2 mouse cellular contexts compared by ENCODE assay signal in the genomic region with DNA sequence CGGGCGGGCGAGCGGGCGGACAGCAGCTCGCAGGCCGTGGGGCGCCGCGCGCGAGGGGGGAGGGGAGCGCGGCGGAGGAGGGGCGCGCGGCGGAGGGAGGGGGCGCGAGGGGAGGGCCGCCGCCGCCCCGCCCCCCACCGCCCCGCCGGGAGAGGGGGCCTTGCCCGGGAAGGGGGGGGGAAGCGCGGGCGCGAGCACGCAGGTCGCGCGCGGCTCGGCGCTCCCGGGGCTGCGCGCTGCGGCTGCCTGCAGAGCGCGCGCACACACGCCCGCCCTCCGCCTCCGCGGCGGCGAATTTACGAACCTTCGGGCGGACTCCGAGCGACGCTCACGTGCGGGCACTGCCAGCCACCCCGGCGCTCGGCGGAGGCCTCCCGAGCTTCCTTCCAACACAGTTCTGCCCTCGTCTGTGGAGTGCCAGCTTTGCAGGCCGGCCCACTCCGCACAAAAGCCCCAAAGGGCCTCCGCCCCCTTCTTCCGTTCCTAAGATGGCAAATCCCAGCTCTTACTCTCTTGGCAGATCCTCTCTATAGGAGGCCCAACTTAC.
A peak's percentile ranks its signal among the peaks of the same experiment; 100 is the strongest.
TF ChIP-seq lines count a peak whose summit lies in the region.

No protein-coding gene starts in this region.

TF ChIP-seq in C2C12, 6 proteins besides CTCF, POLR2A, EP300 and RAD21:
- TF ChIP-seq MYOD1 (IDR thresholded peaks at IDR 0.05; ENCODE audit: control insufficient read depth, insufficient read length, low read depth) (no peak), MYOG (IDR thresholded peaks at IDR 0.05; ENCODE audit: control insufficient read depth, extremely low read depth, insufficient read length) (no peak), MAX (IDR thresholded peaks at IDR 0.05) (no peak), CEBPB (IDR thresholded peaks at IDR 0.05; ENCODE audit: low read depth) (no peak), FOSL1 (IDR thresholded peaks at IDR 0.05; ENCODE audit: insufficient read depth, low read length, poor library complexity, severe bottlenecking) (no peak), USF1 (IDR thresholded peaks at IDR 0.05; ENCODE audit: low read depth) (no peak)

TF ChIP-seq in myocyte, 11 proteins besides CTCF, POLR2A, EP300 and RAD21:
- no peak for TF ChIP-seq CEBPB (IDR thresholded peaks at IDR 0.05; ENCODE audit: insufficient read depth, poor library complexity, severe bottlenecking)
- TF ChIP-seq E2F4 (IDR thresholded peaks at IDR 0.05; ENCODE audit: insufficient read depth): no peak
- peak; percentile 51 for TF ChIP-seq POLR2AphosphoS2 (IDR thresholded peaks at IDR 0.05; ENCODE audit: insufficient read length, low read depth)
- peak in 1 of 3 experiments; percentile 41 for TF ChIP-seq MYOG (IDR thresholded peaks at IDR 0.05; ENCODE audit: control insufficient read depth in 1 of 3, insufficient read depth in 1 of 3, insufficient read length in 2 of 3, low read depth in 2 of 3)
- TF ChIP-seq MAX (IDR thresholded peaks at IDR 0.05; ENCODE audit: low read depth): no peak
- TF ChIP-seq MYOD1 (IDR thresholded peaks at IDR 0.05; ENCODE audit: control insufficient read depth in 1 of 3, insufficient read length in 2 of 3, low read depth in 2 of 3): peak in 1 of 3 experiments; percentile 10
- no peak for TF ChIP-seq USF1 (IDR thresholded peaks at IDR 0.05; ENCODE audit: low read depth)
- TF ChIP-seq TCF3 (IDR thresholded peaks at IDR 0.05; ENCODE audit: insufficient read length, low read depth): no peak
- TF ChIP-seq REST (IDR thresholded peaks at IDR 0.05; ENCODE audit: insufficient read depth, insufficient read length): no peak
- TF ChIP-seq TCF12 (IDR thresholded peaks at IDR 0.05; ENCODE audit: insufficient read depth, poor library complexity, severe bottlenecking): no peak
- TF ChIP-seq SRF (IDR thresholded peaks at IDR 0.05; ENCODE audit: control insufficient read depth, insufficient read length, low read depth): peak; percentile 35
